In the genomic region with DNA sequence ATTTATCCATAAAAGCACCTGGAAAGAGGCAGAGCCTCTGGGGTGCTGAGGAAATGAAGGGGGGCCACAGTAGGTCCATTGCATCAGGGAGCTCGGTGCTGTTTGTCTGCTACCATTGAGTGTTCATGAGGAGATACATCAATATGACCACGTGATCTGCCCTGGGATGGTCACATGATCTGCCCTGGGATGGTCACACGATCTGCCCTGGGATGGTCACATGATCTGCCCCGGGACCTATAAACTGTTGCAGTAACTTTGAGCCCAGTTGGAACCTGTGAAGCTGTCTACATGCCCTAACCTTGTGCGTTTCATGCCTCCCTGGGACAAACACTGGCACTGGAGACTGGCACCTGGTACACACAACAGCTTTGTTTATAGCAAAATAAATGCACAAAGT, we compare ENCODE assay signal across 22 mouse cellular contexts. TPM values are rescaled to one million over a fixed set of nuclear protein-coding genes. Genes with fewer than 3 reads are reported as not detected.
DNase-seq lines count a peak whose midpoint lies in the region; ATAC-seq and TF ChIP-seq lines count a peak whose summit lies in the region.
"Had no signal": no experiment of that assay in that cellular context is flagged by ENCODE, and none has a peak within 500 bp of the region (broad histone marks: within the 10 kb centered on the region; RNA-seq: fewer than 3 reads in every experiment).

No protein-coding gene starts in this region.

- 30% methylated on average over 5 of the region's 5 CpGs for WGBS in liver, adult 2 months
- WGBS in liver, embryonic 12.5 days (ENCODE audit: insufficient replicate concordance), result 65% methylated on average over 5 of the region's 5 CpGs
- 84% methylated on average over 5 of the region's 5 CpGs for WGBS in hindbrain, embryonic 13.5 days
- WGBS in kidney, embryonic 14.5 days, result 85% methylated on average over 5 of the region's 5 CpGs

- no peak for ATAC-seq in liver, embryonic 12.5 days
- ATAC-seq in hindbrain, embryonic 13.5 days (ENCODE audit: low FRiP score), result no peak
- no peak for ATAC-seq in kidney, embryonic 14.5 days (ENCODE audit: low FRiP score, low TSS enrichment)
- ATAC-seq: CD4-positive, CD25-positive, alpha-beta regulatory T cell, adult 4 months; forebrain, embryonic 16.5 days; intestine, embryonic 16.5 days had no signal

- no peak for TF ChIP-seq EP300 in CH12.LX (IDR thresholded peaks at IDR 0.05; ENCODE audit: low read length)

- no peaks in the 10 kb centered on the region for H3K27me3 ChIP-seq in liver, adult 2 months (ENCODE audit: control insufficient read depth, insufficient read depth, low read length)
- no peaks in the 10 kb centered on the region for H3K27me3 ChIP-seq in liver, embryonic 12.5 days (replicated peaks)
- H3K27me3 ChIP-seq in CH12.LX (replicated peaks), result peaks cover 23% of the 10 kb centered on the region
- H3K27me3 ChIP-seq in hindbrain, embryonic 13.5 days, result no peaks in the 10 kb centered on the region
- no peaks in the 10 kb centered on the region for H3K27me3 ChIP-seq in kidney, embryonic 14.5 days (ENCODE audit: control insufficient read depth, insufficient read depth, low read length)
- H3K27me3 ChIP-seq: embryonic facial prominence, embryonic 13.5 days; forebrain, embryonic 12.5 days; heart, embryonic 15.5 days had no signal

- no peak overlapping the region for H3K4me2 ChIP-seq in liver, embryonic 12.5 days
- H3K4me2 ChIP-seq in CH12.LX (ENCODE audit: insufficient read depth, low read depth, poor library complexity, severe bottlenecking), result no peak overlapping the region
- H3K4me2 ChIP-seq in hindbrain, embryonic 13.5 days, result no peak overlapping the region
- no peak overlapping the region for H3K4me2 ChIP-seq in kidney, embryonic 14.5 days (replicated peaks; ENCODE audit: low read depth, low read length)
- H3K4me2 ChIP-seq: embryonic facial prominence, embryonic 13.5 days; forebrain, embryonic 12.5 days; heart, embryonic 11.5 days; heart, embryonic 15.5 days; hindbrain, embryonic 14.5 days had no signal

- no peaks in the 10 kb centered on the region for H3K9me3 ChIP-seq in liver, embryonic 12.5 days (replicated peaks)
- H3K9me3 ChIP-seq in CH12.LX (replicated peaks; ENCODE audit: low read length), result no peaks in the 10 kb centered on the region
- H3K9me3 ChIP-seq in hindbrain, embryonic 13.5 days, result no peaks in the 10 kb centered on the region
- no peaks in the 10 kb centered on the region for H3K9me3 ChIP-seq in kidney, embryonic 14.5 days (ENCODE audit: control insufficient read depth, low read length)
- H3K9me3 ChIP-seq: embryonic facial prominence, embryonic 13.5 days; forebrain, embryonic 12.5 days; heart, embryonic 15.5 days had no signal

- in situ Hi-C loops in CH12.LX (cut with MboI; ENCODE audit: low pct_ligation_motif_present, low pct_unique_long_range_greater_than_20kb, low sequenced_read_pairs), result no loop called here

- H3K9ac ChIP-seq in liver, adult 2 months (ENCODE audit: low read depth, low read length), result no peak overlapping the region
- H3K9ac ChIP-seq in liver, embryonic 12.5 days, result no peak overlapping the region
- H3K9ac ChIP-seq in CH12.LX (ENCODE audit: insufficient read depth, low read depth), result no peak overlapping the region
- no peak overlapping the region for H3K9ac ChIP-seq in hindbrain, embryonic 13.5 days
- H3K9ac ChIP-seq in kidney, embryonic 14.5 days (ENCODE audit: low read depth, low read length), result no peak overlapping the region
- H3K9ac ChIP-seq: embryonic facial prominence, embryonic 13.5 days; forebrain, embryonic 12.5 days; heart, embryonic 15.5 days; hindbrain, embryonic 14.5 days had no signal

- TF ChIP-seq POLR2A in liver, adult 2 months (IDR thresholded peaks at IDR 0.05; ENCODE audit: extremely low read depth, insufficient read depth, low read length), result no peak
- TF ChIP-seq POLR2A in CH12.LX (IDR thresholded peaks at IDR 0.05; ENCODE audit: low read depth, low read length), result no peak

- no peak overlapping the region for H3K27ac ChIP-seq in liver, adult 2 months (replicated peaks; ENCODE audit: insufficient read depth, low read depth, low read length)
- no peak overlapping the region for H3K27ac ChIP-seq in liver, embryonic 12.5 days
- H3K27ac ChIP-seq in CH12.LX (ENCODE audit: insufficient read depth, low read depth), result no peak overlapping the region
- H3K27ac ChIP-seq in hindbrain, embryonic 13.5 days, result no peak overlapping the region
- no peak overlapping the region for H3K27ac ChIP-seq in kidney, embryonic 14.5 days (ENCODE audit: low read depth, low read length)
- H3K27ac ChIP-seq: embryonic facial prominence, embryonic 13.5 days; forebrain, embryonic 12.5 days; heart, embryonic 15.5 days; hindbrain, embryonic 14.5 days had no signal

- no peak for TF ChIP-seq RAD21 in CH12.LX (IDR thresholded peaks at IDR 0.05; ENCODE audit: low read depth, low read length)

- TF ChIP-seq CTCF in liver, adult 2 months (IDR thresholded peaks at IDR 0.05; ENCODE audit: low read depth, low read length), result no peak
- TF ChIP-seq CTCF in CH12.LX (conservative IDR thresholded peaks at IDR 0.05 in 1 of 2, IDR thresholded peaks at IDR 0.05 in 1 of 2; ENCODE audit: low read depth in 2 of 2, low read length in 2 of 2), result no peak

- H3K4me3 ChIP-seq in liver, adult 2 months (ENCODE audit: insufficient read depth, low read depth, low read length), result no peak overlapping the region
- no peak overlapping the region for H3K4me3 ChIP-seq in liver, embryonic 12.5 days
- no peak overlapping the region for H3K4me3 ChIP-seq in CH12.LX (replicated peaks in 1 of 3; ENCODE audit: low read depth in 2 of 3, low read length in 2 of 3, poor library complexity in 1 of 3)
- H3K4me3 ChIP-seq in hindbrain, embryonic 13.5 days, result no peak overlapping the region
- H3K4me3 ChIP-seq in kidney, embryonic 14.5 days (ENCODE audit: low read length), result no peak overlapping the region
- H3K4me3 ChIP-seq: embryonic facial prominence, embryonic 13.5 days; forebrain, embryonic 12.5 days; heart, embryonic 15.5 days had no signal

- H3K36me3 ChIP-seq in liver, adult 2 months (ENCODE audit: control insufficient read depth, insufficient read depth, low read length), result no peaks in the 10 kb centered on the region
- no peaks in the 10 kb centered on the region for H3K36me3 ChIP-seq in liver, embryonic 12.5 days
- no peaks in the 10 kb centered on the region for H3K36me3 ChIP-seq in CH12.LX (replicated peaks in 1 of 2; ENCODE audit: control insufficient read depth in 1 of 2, insufficient read depth in 1 of 2, low read length in 1 of 2)
- H3K36me3 ChIP-seq in hindbrain, embryonic 13.5 days, result no peaks in the 10 kb centered on the region
- H3K36me3 ChIP-seq in kidney, embryonic 14.5 days (ENCODE audit: control insufficient read depth, insufficient read depth, low read length), result no peaks in the 10 kb centered on the region
- H3K36me3 ChIP-seq: embryonic facial prominence, embryonic 13.5 days; forebrain, embryonic 12.5 days; heart, embryonic 15.5 days had no signal

- peak; percentile 86 for DNase-seq in liver, adult 2 months (ENCODE audit: extremely low read depth, low read depth, low spot score)
- DNase-seq in A20 (ENCODE audit: low read depth, low spot score) (peak; percentile 8), CH12.LX (ENCODE audit: extremely low read depth) (no peak), ZHBTc4 (ENCODE audit: low read depth, low spot score) (peak; percentile 75)
- no peak for DNase-seq in layer of hippocampus, adult 11-12 months (ENCODE audit: low spot score)
- DNase-seq: cerebellum, adult 11-12 months; cerebellum, adult 9-10 months; cerebellum, postnatal 25 days; gastrocnemius, postnatal 10 days; heart, adult 18-20 months; heart, postnatal 14 days had no signal

- dilution Hi-C loops in CH12.LX (cut with MboI; ENCODE audit: extremely low pct_ligation_motif_present, extremely low pct_unique_long_range_greater_than_20kb, low sequenced_read_pairs), result no loop called here

- H3K4me1 ChIP-seq in liver, adult 2 months (ENCODE audit: control insufficient read depth, insufficient read depth, low read length), result no peaks in the 10 kb centered on the region
- peaks cover 40% of the 10 kb centered on the region for H3K4me1 ChIP-seq in liver, embryonic 12.5 days
- peaks cover 3 to 5% of the 10 kb centered on the region in 2 experiments; a peak in 3 of 4 replicates for H3K4me1 ChIP-seq in CH12.LX (ENCODE audit: control insufficient read depth in 1 of 2, insufficient read depth in 2 of 2)
- H3K4me1 ChIP-seq in hindbrain, embryonic 13.5 days (replicated peaks), result no peaks in the 10 kb centered on the region
- H3K4me1 ChIP-seq in kidney, embryonic 14.5 days (ENCODE audit: control insufficient read depth, insufficient read depth, low read length), result no peaks in the 10 kb centered on the region
- H3K4me1 ChIP-seq: embryonic facial prominence, embryonic 13.5 days; forebrain, embryonic 12.5 days had no signal

- no peaks in the 10 kb centered on the region for H3K79me2 ChIP-seq in liver, adult 2 months (ENCODE audit: control insufficient read depth, insufficient read depth, low read length)
- H3K79me2 ChIP-seq in CH12.LX (replicated peaks; ENCODE audit: control insufficient read depth, extremely low read depth, insufficient read depth, poor library complexity, severe bottlenecking), result no peaks in the 10 kb centered on the region

TF ChIP-seq in CH12.LX, 34 proteins besides CTCF, POLR2A, EP300 and RAD21 (continues in another document):
- TF ChIP-seq ETS1 (conservative IDR thresholded peaks at IDR 0.05; ENCODE audit: low read depth, low read length), result no peak
- TF ChIP-seq NELFE (IDR thresholded peaks at IDR 0.05; ENCODE audit: low read depth, low read length), result no peak
- TF ChIP-seq MXI1 (IDR thresholded peaks at IDR 0.05; ENCODE audit: low read depth, low read length), result no peak
- no peak for TF ChIP-seq ELF1 (IDR thresholded peaks at IDR 0.05; ENCODE audit: low read depth, low read length)
- peak; percentile 65 for TF ChIP-seq USF1 (IDR thresholded peaks at IDR 0.05; ENCODE audit: low read depth, low read length)

RNA-seq across cellular contexts. Expression of gene Vwf, which starts 8.1 kb away (rescaled TPM):
- 4.9 and 6.8 TPM in 2 replicates for total RNA-seq in liver, adult 2 months (2014; rRNA removed)
- polyA plus RNA-seq in liver, adult 2 months (2012; rRNA removed), result 9.0 and 10.9 TPM in 2 replicates
- 19.2 and 21.5 TPM in 2 replicates for polyA plus RNA-seq in liver, embryonic 12.5 days (2016; fragmentation: Nextera tagmentation; extraction: Ambion mirVana)
- total RNA-seq in CH12.LX (2012; rRNA removed) (not detected in 2 replicates), CH12.LX (2014; rRNA removed) (not detected in 2 replicates)
- not detected in 2 replicates for polyA plus RNA-seq in CH12.LX (2012; ENCODE audit: insufficient read length, low read depth)
- 8.0 and 11.3 TPM in 2 replicates for polyA plus RNA-seq in hindbrain, embryonic 13.5 days (2015; fragmentation: Nextera tagmentation; extraction: Ambion mirVana)
- 2.4 and 5.2 TPM in 2 replicates for polyA plus RNA-seq in kidney, embryonic 14.5 days (2014; fragmentation: Nextera tagmentation; extraction: Ambion mirVana)
- polyA plus RNA-seq: CD4-positive, CD25-positive, alpha-beta regulatory T cell, adult 4 months had no signal

RNA-seq across cellular contexts. Expression of gene Cd9, which starts 43.9 kb away (rescaled TPM):
- total RNA-seq in liver, adult 2 months (2014; rRNA removed), result 17.4 and 19.1 TPM in 2 replicates
- polyA plus RNA-seq in liver, adult 2 months (2012; rRNA removed), result 17.9 and 33.7 TPM in 2 replicates
- 88.3 and 93.3 TPM in 2 replicates for polyA plus RNA-seq in liver, embryonic 12.5 days (2016; fragmentation: Nextera tagmentation; extraction: Ambion mirVana)
- total RNA-seq in CH12.LX (2012; rRNA removed) (20.9 and 21.6 TPM in 2 replicates), CH12.LX (2014; rRNA removed) (12.1 and 12.3 TPM in 2 replicates)
- 24.4 and 27.5 TPM in 2 replicates for polyA plus RNA-seq in CH12.LX (2012; ENCODE audit: insufficient read length, low read depth)
- polyA plus RNA-seq in hindbrain, embryonic 13.5 days (2015; fragmentation: Nextera tagmentation; extraction: Ambion mirVana), result 57.8 and 63.4 TPM in 2 replicates
- polyA plus RNA-seq in kidney, embryonic 14.5 days (2014; fragmentation: Nextera tagmentation; extraction: Ambion mirVana), result 116 and 118 TPM in 2 replicates

Comparison
In these comparisons a context has a peak if more than half of its experiments do, and no peak if none do; other contexts are left out.
1. DNase-seq: peak in liver, adult 2 months (single experiment), A20 (single experiment) and ZHBTc4 (single experiment); none in CH12.LX (single experiment) and layer of hippocampus, adult 11-12 months (single experiment).